Mouse (Mus musculus): Measurements from ENCODE around the gene Cd72.

GRCm38 (mm10) chr4:43414761-43415160 lies 39.7 kb downstream of the Cd72 start:
- no peak for TF ChIP-seq POLR2A (IDR thresholded peaks at IDR 0.05; ENCODE audit: low read depth, low read length)
- TF ChIP-seq CTCF (IDR thresholded peaks at IDR 0.05; ENCODE audit: extremely low read depth, insufficient read depth, insufficient read length, insufficient replicate concordance) = no peak
